Mouse (Mus musculus): ENCODE data around the gene Iltifb. TPM values are rescaled to one million over a fixed set of nuclear protein-coding genes. Genes with fewer than 3 reads are reported as not detected.

Iltifb gene
- 1 to 10 TPM in 1 of 2 experiments, not detected in 1; 1.1 TPM for polyA plus RNA-seq (2017; shearing (Covaris generic))

DNA sequence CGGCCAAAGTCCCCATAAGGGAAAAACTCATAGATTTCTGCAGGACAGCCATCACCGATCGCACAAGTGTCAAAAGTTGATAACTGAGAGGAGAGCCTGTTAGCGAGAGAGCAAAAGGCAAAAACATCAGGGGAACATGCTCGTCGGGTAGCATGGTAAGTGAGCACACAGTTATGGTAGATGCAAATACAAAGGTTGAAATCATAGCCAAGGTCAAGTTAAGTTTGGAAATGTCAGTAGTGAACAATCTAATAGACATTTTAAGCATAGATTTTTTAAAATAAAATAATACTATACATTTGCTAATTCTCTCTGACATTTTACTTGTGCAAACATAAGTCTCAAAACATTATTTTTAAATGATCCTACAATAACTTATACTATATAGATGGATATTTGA lies at the start of gene Iltifb:
Gene Iltifb (minus strand): TSS at position 101 of the 400 bp plus-strand sequence.

DNA sequence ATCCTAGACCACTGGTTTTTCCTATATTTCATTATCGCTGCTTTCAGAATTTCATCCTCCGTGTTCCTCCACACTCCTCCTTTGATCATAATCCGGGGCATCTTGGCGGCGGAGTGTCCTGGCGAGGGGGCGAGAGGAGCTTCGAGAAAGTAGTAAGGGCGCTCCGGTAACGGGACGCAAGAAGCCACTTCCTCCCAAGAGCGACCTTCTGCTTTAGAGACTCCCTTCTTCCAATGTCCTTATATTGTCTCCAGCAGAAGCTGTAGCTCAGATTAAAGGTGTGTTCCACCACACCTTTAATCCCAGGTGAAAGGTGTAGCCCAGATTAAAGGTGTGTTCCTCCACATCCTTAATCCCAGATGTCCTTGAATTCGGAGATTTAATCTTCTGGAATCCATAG lies 48.3 kb upstream of the Iltifb start, which contains the start of gene Gm9046:
Gene Gm9046 (minus strand): TSS at position 101 of the 400 bp plus-strand sequence.

DNA sequence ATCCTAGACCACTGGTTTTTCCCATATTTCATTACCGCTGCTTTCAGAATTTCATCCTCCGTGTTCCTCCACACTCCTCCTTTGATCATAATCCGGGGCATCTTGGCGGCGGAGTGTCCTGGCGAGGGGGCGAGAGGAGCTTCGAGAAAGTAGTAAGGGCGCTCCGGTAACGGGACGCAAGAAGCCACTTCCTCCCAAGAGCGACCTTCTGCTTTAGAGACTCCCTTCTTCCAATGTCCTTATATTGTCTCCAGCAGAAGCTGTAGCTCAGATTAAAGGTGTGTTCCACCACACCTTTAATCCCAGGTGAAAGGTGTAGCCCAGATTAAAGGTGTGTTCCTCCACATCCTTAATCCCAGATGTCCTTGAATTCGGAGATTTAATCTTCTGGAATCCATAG lies 42.9 kb upstream of the Iltifb start, which contains the start of gene Gm9045:
Gene Gm9045 (minus strand): TSS at position 101 of the 400 bp plus-strand sequence.

DNA sequence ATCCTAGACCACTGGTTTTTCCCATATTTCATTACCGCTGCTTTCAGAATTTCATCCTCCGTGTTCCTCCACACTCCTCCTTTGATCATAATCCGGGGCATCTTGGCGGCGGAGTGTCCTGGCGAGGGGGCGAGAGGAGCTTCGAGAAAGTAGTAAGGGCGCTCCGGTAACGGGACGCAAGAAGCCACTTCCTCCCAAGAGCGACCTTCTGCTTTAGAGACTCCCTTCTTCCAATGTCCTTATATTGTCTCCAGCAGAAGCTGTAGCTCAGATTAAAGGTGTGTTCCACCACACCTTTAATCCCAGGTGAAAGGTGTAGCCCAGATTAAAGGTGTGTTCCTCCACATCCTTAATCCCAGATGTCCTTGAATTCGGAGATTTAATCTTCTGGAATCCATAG lies 37.5 kb upstream of the Iltifb start, which contains the start of gene Gm9044:
Gene Gm9044 (minus strand): TSS at position 101 of the 400 bp plus-strand sequence.

DNA sequence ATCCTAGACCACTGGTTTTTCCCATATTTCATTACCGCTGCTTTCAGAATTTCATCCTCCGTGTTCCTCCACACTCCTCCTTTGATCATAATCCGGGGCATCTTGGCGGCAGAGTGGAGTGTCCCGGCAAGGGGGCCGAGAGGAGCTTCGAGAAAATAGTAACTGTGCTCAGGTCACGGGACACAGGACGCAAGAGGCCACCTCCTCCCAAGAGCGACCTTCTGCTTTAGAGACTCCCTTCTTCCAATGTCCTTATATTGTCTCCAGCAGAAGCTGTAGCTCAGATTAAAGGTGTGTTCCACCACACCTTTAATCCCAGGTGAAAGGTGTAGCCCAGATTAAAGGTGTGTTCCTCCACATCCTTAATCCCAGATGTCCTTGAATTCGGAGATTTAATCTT lies 32.0 kb upstream of the Iltifb start, which contains the start of gene Gm9040:
Gene Gm9040 (minus strand): TSS at position 101 of the 400 bp plus-strand sequence.

DNA sequence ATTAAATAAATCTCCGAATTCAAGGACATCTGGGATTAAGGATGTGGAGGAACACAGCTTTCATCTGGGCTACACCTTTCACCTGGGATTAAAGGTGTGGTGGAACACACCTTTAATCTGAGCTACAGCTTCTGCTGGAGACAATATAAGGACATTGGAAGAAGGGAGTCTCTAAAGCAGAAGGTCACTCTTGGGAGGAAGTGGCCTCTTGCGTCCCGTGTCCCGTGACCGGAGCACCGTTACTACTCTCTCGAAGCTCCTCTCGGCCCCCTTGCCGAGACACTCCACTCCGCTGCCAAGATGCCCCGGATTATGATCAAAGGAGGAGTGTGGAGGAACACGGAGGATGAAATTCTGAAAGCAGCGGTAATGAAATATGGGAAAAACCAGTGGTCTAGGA lies 36.5 kb downstream of the Iltifb start, which contains the start of gene Gm32802:
Gene Gm32802 (plus strand): TSS at position 301 of the 400 bp plus-strand sequence.

DNA sequence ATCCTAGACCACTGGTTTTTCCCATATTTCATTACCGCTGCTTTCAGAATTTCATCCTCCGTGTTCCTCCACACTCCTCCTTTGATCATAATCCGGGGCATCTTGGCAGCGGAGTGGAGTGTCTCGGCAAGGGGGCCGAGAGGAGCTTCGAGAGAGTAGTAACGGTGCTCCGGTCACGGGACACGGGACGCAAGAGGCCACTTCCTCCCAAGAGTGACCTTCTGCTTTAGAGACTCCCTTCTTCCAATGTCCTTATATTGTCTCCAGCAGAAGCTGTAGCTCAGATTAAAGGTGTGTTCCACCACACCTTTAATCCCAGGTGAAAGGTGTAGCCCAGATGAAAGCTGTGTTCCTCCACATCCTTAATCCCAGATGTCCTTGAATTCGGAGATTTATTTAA lies 54.2 kb downstream of the Iltifb start, which contains the start of gene Gm32717:
Gene Gm32717 (minus strand): TSS at position 101 of the 400 bp plus-strand sequence.

Other genes with a start within 250 kb of the Iltifb start
- 10 to 100 TPM in 1 of 2 experiments, 1 to 10 TPM in 1; 7.0 to 11.2 TPM for gene Mdm1, start 153.2 kb downstream of the Iltifb start, polyA plus RNA-seq (2017; shearing (Covaris generic))
- gene Il22, start 90.1 kb downstream of the Iltifb start, polyA plus RNA-seq (2017; shearing (Covaris generic)) = not detected
- gene Gm32717, start 54.3 kb downstream of the Iltifb start, polyA plus RNA-seq (2017; shearing (Covaris generic)) = under 1 TPM in 1 of 2 experiments, not detected in 1; 0.11 TPM
- gene Gm32802, start 36.4 kb downstream of the Iltifb start, polyA plus RNA-seq (2017; shearing (Covaris generic)) = under 1 TPM in 1 of 2 experiments, not detected in 1; 0.11 TPM
- not detected for gene Gm9040, start 31.9 kb upstream of the Iltifb start, polyA plus RNA-seq (2017; shearing (Covaris generic))
- not detected for gene Gm9044, start 37.4 kb upstream of the Iltifb start, polyA plus RNA-seq (2017; shearing (Covaris generic))
- under 1 TPM in 1 of 2 experiments, not detected in 1; 0.22 TPM for gene Gm9045, start 42.8 kb upstream of the Iltifb start, polyA plus RNA-seq (2017; shearing (Covaris generic))
- gene Gm9046, start 48.2 kb upstream of the Iltifb start, polyA plus RNA-seq (2017; shearing (Covaris generic)) = not detected
- under 1 TPM in 1 of 2 experiments, not detected in 1; 0.69 TPM for gene Gm9048, start 53.6 kb upstream of the Iltifb start, polyA plus RNA-seq (2017; shearing (Covaris generic))
- under 1 TPM in 1 of 2 experiments, not detected in 1; 0.22 TPM for gene Gm9049, start 59.1 kb upstream of the Iltifb start, polyA plus RNA-seq (2017; shearing (Covaris generic))
- 1 to 10 TPM; 8.2 to 9.0 TPM for gene Ifng, start 146.0 kb upstream of the Iltifb start, polyA plus RNA-seq (2017; shearing (Covaris generic))